Mouse (Mus musculus): Measurements from ENCODE around the gene Doc2g. TPM values are rescaled to one million over a fixed set of nuclear protein-coding genes. Genes with fewer than 3 reads are reported as not detected.

Doc2g gene
- polyA plus RNA-seq, 1 experiment: 1.4 TPM

- H3K27ac ChIP-seq (ENCODE audit: insufficient read depth, low read depth, low read length): no peak overlapping the region
- TF ChIP-seq POLR2A (IDR thresholded peaks at IDR 0.05; ENCODE audit: borderline replicate concordance, low read depth, low read length): no peak
- no peak for TF ChIP-seq CTCF (IDR thresholded peaks at IDR 0.05; ENCODE audit: low read depth, low read length)
- H3K4me1 ChIP-seq (ENCODE audit: control insufficient read depth, insufficient read depth, low read length): peaks cover 23% of the 10 kb centered on the region
- H3K4me3 ChIP-seq (ENCODE audit: insufficient read depth, low read length): no peak overlapping the region
Measured at GRCm38 (mm10) chr19:3998335-3998734, 4.8 kb upstream of the Doc2g start.

- H3K4me1 ChIP-seq (ENCODE audit: control insufficient read depth, insufficient read depth, low read length): peaks cover 23% of the 10 kb centered on the region
- H3K4me3 ChIP-seq (ENCODE audit: insufficient read depth, low read length): peak overlapping the region; percentile 49
- peak overlapping the region; percentile 69 for H3K27ac ChIP-seq (ENCODE audit: insufficient read depth, low read depth, low read length)
- TF ChIP-seq CTCF (IDR thresholded peaks at IDR 0.05; ENCODE audit: low read depth, low read length) (no peak), POLR2A (IDR thresholded peaks at IDR 0.05; ENCODE audit: borderline replicate concordance, low read depth, low read length) (no peak)
Measured at GRCm38 (mm10) chr19:3999121-3999730, 3.9 kb upstream of the Doc2g start.

DNA sequence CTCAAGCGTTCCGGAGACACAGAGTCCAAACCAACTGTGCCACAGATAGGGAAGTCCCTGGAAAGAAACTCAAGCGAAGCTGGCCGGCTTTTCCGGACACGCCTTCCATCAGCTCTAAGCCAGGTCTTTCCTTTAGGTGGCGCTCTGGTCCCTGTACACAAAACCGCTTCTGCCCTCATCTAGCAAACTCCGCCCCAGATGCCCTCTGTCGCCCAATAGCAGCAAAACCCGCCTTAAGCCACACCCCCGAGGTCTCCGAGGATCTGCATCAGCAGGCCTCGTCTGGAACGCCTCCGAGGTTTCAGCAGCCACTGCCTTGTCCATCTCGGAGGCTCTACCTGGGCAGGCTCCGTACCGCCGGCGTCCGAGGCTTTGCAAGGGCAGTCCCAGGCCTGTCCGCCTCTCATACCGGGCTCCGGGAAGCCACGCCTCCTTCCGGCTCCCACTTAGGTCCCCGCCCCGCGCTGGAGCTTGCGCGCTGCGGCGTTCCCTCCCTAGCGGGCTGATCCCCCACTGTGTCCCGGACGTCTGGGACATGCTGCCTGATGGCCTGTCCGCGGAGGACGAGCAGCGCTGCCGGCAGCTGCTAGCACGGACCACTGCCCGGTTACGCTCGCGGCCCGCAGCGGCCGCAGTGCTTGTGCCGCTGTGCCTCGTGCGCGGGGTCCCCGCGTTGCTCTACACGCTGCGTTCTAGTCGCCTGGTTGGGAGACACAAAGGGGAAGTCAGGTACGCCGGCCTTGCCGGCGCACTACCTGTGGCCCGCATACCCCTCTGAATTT lies 2.8 kb upstream of the Doc2g start, which contains the start of the genes Nudt8 and Gm49405:
Gene Nudt8, plus strand, starts transcription at position 462 of the 782 bp plus-strand sequence.
Gene Gm49405, plus strand, starts transcription at position 508 of the 782 bp plus-strand sequence.
- peak within 1 kb of the TSS; percentile 95 for H3K4me3 ChIP-seq (ENCODE audit: insufficient read depth, low read length)
- peak within 1 kb of the TSS; percentile 95 for H3K27ac ChIP-seq (ENCODE audit: insufficient read depth, low read depth, low read length)
- peaks cover 23% of the 10 kb centered on the region for H3K4me1 ChIP-seq (ENCODE audit: control insufficient read depth, insufficient read depth, low read length)
- TF ChIP-seq POLR2A (IDR thresholded peaks at IDR 0.05; ENCODE audit: borderline replicate concordance, low read depth, low read length): no peak
- TF ChIP-seq CTCF (IDR thresholded peaks at IDR 0.05; ENCODE audit: low read depth, low read length): peak; percentile 22; the same call in 1 of the 2 replicates

- H3K4me3 ChIP-seq (ENCODE audit: insufficient read depth, low read length): peak overlapping the region; percentile 95
- TF ChIP-seq CTCF (IDR thresholded peaks at IDR 0.05; ENCODE audit: low read depth, low read length): no peak
- TF ChIP-seq POLR2A (IDR thresholded peaks at IDR 0.05; ENCODE audit: borderline replicate concordance, low read depth, low read length): no peak
- peak overlapping the region; percentile 95 for H3K27ac ChIP-seq (ENCODE audit: insufficient read depth, low read depth, low read length)
- H3K4me1 ChIP-seq (ENCODE audit: control insufficient read depth, insufficient read depth, low read length): peaks cover 22% of the 10 kb centered on the region
Measured at GRCm38 (mm10) chr19:4000949-4001525, 2.1 kb upstream of the Doc2g start.

- TF ChIP-seq CTCF (IDR thresholded peaks at IDR 0.05; ENCODE audit: low read depth, low read length) (no peak), POLR2A (IDR thresholded peaks at IDR 0.05; ENCODE audit: borderline replicate concordance, low read depth, low read length) (no peak)
- H3K27ac ChIP-seq (ENCODE audit: insufficient read depth, low read depth, low read length): no peak overlapping the region
- H3K4me1 ChIP-seq (ENCODE audit: control insufficient read depth, insufficient read depth, low read length): peaks cover 20% of the 10 kb centered on the region
- no peak overlapping the region for H3K4me3 ChIP-seq (ENCODE audit: insufficient read depth, low read length)
Measured at GRCm38 (mm10) chr19:4001752-4002151, 1.4 kb upstream of the Doc2g start.

- TF ChIP-seq POLR2A (IDR thresholded peaks at IDR 0.05; ENCODE audit: borderline replicate concordance, low read depth, low read length): no peak
- Histone ChIP-seq H3K27ac (ENCODE audit: insufficient read depth, low read depth, low read length) (no peak overlapping the region), H3K4me3 (ENCODE audit: insufficient read depth, low read length) (no peak overlapping the region), H3K4me1 (ENCODE audit: control insufficient read depth, insufficient read depth, low read length) (peaks cover 18% of the 10 kb centered on the region)
Measured at GRCm38 (mm10) chr19:4003641-4004040, 528 bp downstream of the Doc2g start.

DNA sequence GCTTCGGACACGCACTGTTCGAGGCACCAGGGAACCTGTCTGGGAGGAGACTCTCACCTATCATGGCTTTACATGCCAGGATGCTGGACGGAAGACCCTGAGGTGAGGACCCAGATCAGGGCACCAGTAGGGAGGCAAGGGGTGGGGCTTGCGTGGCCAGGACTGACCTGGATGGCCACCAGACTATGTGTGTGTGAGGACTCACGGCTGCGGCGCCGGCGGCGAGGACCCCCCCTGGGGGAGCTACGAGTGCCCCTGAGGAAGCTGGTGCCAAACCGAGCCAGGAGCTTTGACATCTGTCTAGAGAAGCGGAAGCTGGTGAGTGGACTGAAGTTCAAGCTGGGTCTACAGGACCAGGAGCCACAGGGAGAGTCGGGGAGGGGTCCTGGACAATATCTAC lies 1.2 kb downstream of the Doc2g start:
- Histone ChIP-seq H3K4me1 (ENCODE audit: control insufficient read depth, insufficient read depth, low read length) (peaks cover 11% of the 10 kb centered on the region), H3K27ac (ENCODE audit: insufficient read depth, low read depth, low read length) (no peak overlapping the region), H3K4me3 (ENCODE audit: insufficient read depth, low read length) (no peak overlapping the region)
- TF ChIP-seq POLR2A (IDR thresholded peaks at IDR 0.05; ENCODE audit: borderline replicate concordance, low read depth, low read length) (no peak), CTCF (IDR thresholded peaks at IDR 0.05; ENCODE audit: low read depth, low read length) (no peak)

- no peak overlapping the region for H3K4me3 ChIP-seq (ENCODE audit: insufficient read depth, low read length)
- no peak overlapping the region for H3K27ac ChIP-seq (ENCODE audit: insufficient read depth, low read depth, low read length)
- H3K4me1 ChIP-seq (ENCODE audit: control insufficient read depth, insufficient read depth, low read length): peaks cover 7% of the 10 kb centered on the region
- TF ChIP-seq CTCF (IDR thresholded peaks at IDR 0.05; ENCODE audit: low read depth, low read length) (no peak), POLR2A (IDR thresholded peaks at IDR 0.05; ENCODE audit: borderline replicate concordance, low read depth, low read length) (no peak)
Measured at GRCm38 (mm10) chr19:4005091-4005490, 2.0 kb downstream of the Doc2g start.

GRCm38 (mm10) chr19:4005971-4006370 lies 2.9 kb downstream of the Doc2g start:
- H3K4me1 ChIP-seq (ENCODE audit: control insufficient read depth, insufficient read depth, low read length): peaks cover 5% of the 10 kb centered on the region
- no peak overlapping the region for H3K4me3 ChIP-seq (ENCODE audit: insufficient read depth, low read length)
- H3K27ac ChIP-seq (ENCODE audit: insufficient read depth, low read depth, low read length): no peak overlapping the region
- TF ChIP-seq POLR2A (IDR thresholded peaks at IDR 0.05; ENCODE audit: borderline replicate concordance, low read depth, low read length) (no peak), CTCF (IDR thresholded peaks at IDR 0.05; ENCODE audit: low read depth, low read length) (no peak)

DNA sequence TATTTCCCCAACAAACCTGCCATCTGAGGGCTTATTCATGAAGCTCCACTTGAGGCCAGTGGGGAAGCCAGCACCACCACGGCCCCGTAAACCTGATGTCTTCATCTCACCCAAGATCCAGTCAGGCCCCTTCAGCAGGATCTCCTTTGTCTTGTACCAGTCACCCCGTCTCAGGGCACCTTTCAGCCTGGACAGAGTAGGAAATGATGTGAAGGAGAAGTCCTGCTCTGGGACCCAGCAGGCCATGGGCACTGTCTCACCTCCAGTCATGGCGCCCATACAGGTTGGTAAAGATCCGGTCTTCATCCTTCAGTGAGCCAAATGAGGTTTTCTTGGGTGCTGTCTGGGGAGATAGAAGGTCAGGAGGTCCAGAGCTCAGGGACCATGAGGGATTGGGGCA lies 8.0 kb downstream of the Doc2g start:
- Histone ChIP-seq H3K4me1 (ENCODE audit: control insufficient read depth, insufficient read depth, low read length) (peaks cover 6% of the 10 kb centered on the region), H3K4me3 (ENCODE audit: insufficient read depth, low read length) (no peak overlapping the region), H3K27ac (ENCODE audit: insufficient read depth, low read depth, low read length) (no peak overlapping the region)
- no peak for TF ChIP-seq CTCF (IDR thresholded peaks at IDR 0.05; ENCODE audit: low read depth, low read length)
- no peak for TF ChIP-seq POLR2A (IDR thresholded peaks at IDR 0.05; ENCODE audit: borderline replicate concordance, low read depth, low read length)
